ENCODE assay signal across 16 mouse cellular contexts in genomic region chr10:9648464-9648863, GRCm38 (mm10). TPM values are rescaled to one million over a fixed set of nuclear protein-coding genes. Genes with fewer than 3 reads are reported as not detected.
A peak's percentile ranks its signal among the peaks of the same experiment; 100 is the strongest.
DNase-seq lines count a peak whose midpoint lies in the region; ATAC-seq and TF ChIP-seq lines count a peak whose summit lies in the region.
"Had no signal": no experiment of that assay in that cellular context is flagged by ENCODE, and none has a peak within 500 bp of the region (broad histone marks: within the 10 kb centered on the region; RNA-seq: fewer than 3 reads in every experiment).

No protein-coding gene starts in this region.

- TF ChIP-seq EP300 in lung, postnatal 0 days (IDR thresholded peaks at IDR 0.05): no peak
- no peak for TF ChIP-seq EP300 in MEL (IDR thresholded peaks at IDR 0.05; ENCODE audit: low read depth in 1 of 2, low read length in 2 of 2)

- TF ChIP-seq CTCF in lung, embryonic 14.5 days (IDR thresholded peaks at IDR 0.05; ENCODE audit: low read depth): no peak
- no peak for TF ChIP-seq CTCF in lung, postnatal 0 days (IDR thresholded peaks at IDR 0.05)
- TF ChIP-seq CTCF in MEL (IDR thresholded peaks at IDR 0.05 in 2 of 3, conservative IDR thresholded peaks at IDR 0.05 in 1 of 3; ENCODE audit: control insufficient read depth in 1 of 3, insufficient read depth in 1 of 3, low read depth in 2 of 3, low read length in 3 of 3, poor library complexity in 1 of 3, severe bottlenecking in 1 of 3): no peak

- ATAC-seq in heart, embryonic 15.5 days (replicated peaks; ENCODE audit: insufficient number of reproducible peaks, insufficient read depth, low FRiP score, low read depth): peak; percentile 60
- ATAC-seq in lung, embryonic 14.5 days (ENCODE audit: insufficient read depth): peak; percentile 72; the same call in 1 of the 2 replicates
- ATAC-seq in lung, postnatal 0 days: no peak; the same call in 1 of the 2 replicates

- no peaks in the 10 kb centered on the region for H3K9me3 ChIP-seq in heart, embryonic 15.5 days (replicated peaks)
- H3K9me3 ChIP-seq in lung, embryonic 14.5 days (ENCODE audit: low read depth, low read length): no peaks in the 10 kb centered on the region
- H3K9me3 ChIP-seq in lung, postnatal 0 days (ENCODE audit: low read length): no peaks in the 10 kb centered on the region
- H3K9me3 ChIP-seq in MEL (replicated peaks; ENCODE audit: insufficient read depth, low read length): no peaks in the 10 kb centered on the region
- H3K9me3 ChIP-seq: embryonic facial prominence, embryonic 12.5 days; limb, embryonic 12.5 days; liver, embryonic 13.5 days; neural tube, embryonic 15.5 days had no signal

- H3K4me2 ChIP-seq in heart, embryonic 15.5 days: no peak overlapping the region
- H3K4me2 ChIP-seq in lung, embryonic 14.5 days: no peak overlapping the region
- H3K4me2 ChIP-seq in lung, postnatal 0 days (replicated peaks; ENCODE audit: low read depth, low read length): no peak overlapping the region
- H3K4me2 ChIP-seq: embryonic facial prominence, embryonic 12.5 days; limb, embryonic 12.5 days; liver, embryonic 13.5 days; neural tube, embryonic 15.5 days had no signal

- no peak overlapping the region for H3K4me3 ChIP-seq in heart, embryonic 15.5 days
- no peak overlapping the region for H3K4me3 ChIP-seq in lung, embryonic 14.5 days (ENCODE audit: low read depth, low read length)
- no peak overlapping the region for H3K4me3 ChIP-seq in lung, postnatal 0 days (ENCODE audit: low read depth, low read length)
- no peak overlapping the region for H3K4me3 ChIP-seq in MEL (ENCODE audit: control insufficient read depth in 1 of 2, insufficient read depth in 1 of 2, low read depth in 2 of 2, low read length in 2 of 2)
- H3K4me3 ChIP-seq: embryonic facial prominence, embryonic 12.5 days; limb, embryonic 12.5 days; liver, embryonic 13.5 days; neural tube, embryonic 15.5 days had no signal

- H3K9ac ChIP-seq in heart, embryonic 15.5 days: no peak overlapping the region
- H3K9ac ChIP-seq in lung, embryonic 14.5 days: no peak overlapping the region
- no peak overlapping the region for H3K9ac ChIP-seq in lung, postnatal 0 days (replicated peaks; ENCODE audit: low read depth)
- no peak overlapping the region for H3K9ac ChIP-seq in MEL (ENCODE audit: control insufficient read depth, low read depth, low read length, poor library complexity, severe bottlenecking)
- H3K9ac ChIP-seq: embryonic facial prominence, embryonic 12.5 days; limb, embryonic 12.5 days; liver, embryonic 13.5 days; neural tube, embryonic 15.5 days had no signal

- no peaks in the 10 kb centered on the region for H3K36me3 ChIP-seq in heart, embryonic 15.5 days
- no peaks in the 10 kb centered on the region for H3K36me3 ChIP-seq in lung, embryonic 14.5 days (ENCODE audit: insufficient read depth)
- H3K36me3 ChIP-seq in lung, postnatal 0 days (ENCODE audit: insufficient read depth, low read length): no peaks in the 10 kb centered on the region
- no peaks in the 10 kb centered on the region for H3K36me3 ChIP-seq in MEL (ENCODE audit: control insufficient read depth in 1 of 2, insufficient read depth in 2 of 2, low read length in 2 of 2)
- H3K36me3 ChIP-seq: embryonic facial prominence, embryonic 12.5 days; limb, embryonic 12.5 days; liver, embryonic 13.5 days; neural tube, embryonic 15.5 days had no signal

- no peak for DNase-seq in heart, postnatal 10 days
- peak; percentile 66 for DNase-seq in lung, embryonic 14.5 days
- DNase-seq in lung, postnatal 0 days (ENCODE audit: low spot score): no peak
- DNase-seq in MEL (ENCODE audit: low read depth, low spot score): peak; percentile 2
- peak; percentile 20 for DNase-seq in brain, adult 2 months (ENCODE audit: low read depth, low spot score)
- no peak for DNase-seq in gastrocnemius, postnatal 10 days
- DNase-seq: adrenal gland, adult 2 months; cerebellum, adult 9-11 months; kidney, adult 2 months; liver, embryonic 13.5 days; lung, postnatal 36 days; thymus, postnatal 25 days had no signal

- 45% methylated on average over 2 of the region's 2 CpGs for WGBS in heart, embryonic 15.5 days
- WGBS in lung, embryonic 14.5 days: 29% methylated on average over 2 of the region's 2 CpGs
- 35% methylated on average over 2 of the region's 2 CpGs for WGBS in lung, postnatal 0 days

- no peaks in the 10 kb centered on the region for H3K79me2 ChIP-seq in MEL (ENCODE audit: control insufficient read depth, insufficient read depth, low read length, poor library complexity)

- no peak for TF ChIP-seq POLR2A in MEL (IDR thresholded peaks at IDR 0.05; ENCODE audit: control insufficient read depth in 1 of 2, insufficient read depth in 1 of 2, low read depth in 1 of 2, low read length in 2 of 2, poor library complexity in 1 of 2)

- H3K27me3 ChIP-seq in heart, embryonic 15.5 days: no peaks in the 10 kb centered on the region
- H3K27me3 ChIP-seq in lung, embryonic 14.5 days (ENCODE audit: insufficient read depth, low read length): no peaks in the 10 kb centered on the region
- H3K27me3 ChIP-seq in lung, postnatal 0 days (replicated peaks; ENCODE audit: insufficient read depth, low read length): no peaks in the 10 kb centered on the region
- no peaks in the 10 kb centered on the region for H3K27me3 ChIP-seq in MEL (ENCODE audit: control insufficient read depth in 1 of 2, insufficient read depth in 2 of 2, low read length in 2 of 2)
- H3K27me3 ChIP-seq: embryonic facial prominence, embryonic 12.5 days; limb, embryonic 12.5 days; liver, embryonic 13.5 days had no signal

- peaks cover 19% of the 10 kb centered on the region for H3K4me1 ChIP-seq in heart, embryonic 15.5 days (replicated peaks)
- peaks cover 5% of the 10 kb centered on the region; the same call in 1 of the 2 replicates for H3K4me1 ChIP-seq in lung, embryonic 14.5 days (ENCODE audit: insufficient read depth)
- peaks cover 9% of the 10 kb centered on the region for H3K4me1 ChIP-seq in lung, postnatal 0 days (ENCODE audit: insufficient read depth, low read depth, low read length)
- H3K4me1 ChIP-seq in MEL (ENCODE audit: control insufficient read depth in 1 of 2, insufficient read depth in 2 of 2, low read length in 2 of 2): no peaks in the 10 kb centered on the region
- H3K4me1 ChIP-seq: liver, embryonic 13.5 days had no signal

- H3K27ac ChIP-seq in heart, embryonic 15.5 days: peak overlapping the region; percentile 50
- peak overlapping the region; percentile 25; the same call in 1 of the 2 replicates for H3K27ac ChIP-seq in lung, embryonic 14.5 days (ENCODE audit: low read depth)
- H3K27ac ChIP-seq in lung, postnatal 0 days (ENCODE audit: low read length): no peak overlapping the region
- no peak overlapping the region for H3K27ac ChIP-seq in MEL (ENCODE audit: control insufficient read depth, low read depth, low read length)
- H3K27ac ChIP-seq: embryonic facial prominence, embryonic 12.5 days; limb, embryonic 12.5 days; liver, embryonic 13.5 days; neural tube, embryonic 15.5 days had no signal

- intact Hi-C loops in heart, postnatal 10 days (cut with DNase I): no loop called here

- TF ChIP-seq RAD21 in MEL (IDR thresholded peaks at IDR 0.05; ENCODE audit: low read depth, low read length): no peak

TF ChIP-seq in MEL, 35 proteins besides CTCF, POLR2A, EP300 and RAD21:
- TF ChIP-seq GABPA (IDR thresholded peaks at IDR 0.05; ENCODE audit: low read depth, low read length) (no peak), MAFK (IDR thresholded peaks at IDR 0.05; ENCODE audit: borderline replicate concordance, low read depth, low read length) (no peak), ZKSCAN1 (IDR thresholded peaks at IDR 0.05; ENCODE audit: low read depth, low read length) (no peak), MYC (IDR thresholded peaks at IDR 0.05; ENCODE audit: low read depth, low read length) (no peak), UBTF (IDR thresholded peaks at IDR 0.05; ENCODE audit: borderline replicate concordance, insufficient read depth, low read depth, low read length) (no peak), CHD2 (IDR thresholded peaks at IDR 0.05; ENCODE audit: low read length) (no peak), GATA1 (IDR thresholded peaks at IDR 0.05; ENCODE audit: low read depth, low read length) (no peak), TBP (IDR thresholded peaks at IDR 0.05; ENCODE audit: low read depth, low read length) (no peak), USF1 (IDR thresholded peaks at IDR 0.05; ENCODE audit: low read depth, low read length) (no peak), MXI1 (IDR thresholded peaks at IDR 0.05; ENCODE audit: low read depth, low read length) (no peak), CHD1 (IDR thresholded peaks at IDR 0.05; ENCODE audit: low read depth, low read length) (no peak), NELFE (IDR thresholded peaks at IDR 0.05; ENCODE audit: low read depth, low read length) (no peak), USF2 (IDR thresholded peaks at IDR 0.05; ENCODE audit: borderline replicate concordance in 1 of 2, insufficient read depth in 1 of 2, low read depth in 1 of 2, low read length in 2 of 2) (no peak), MAZ (IDR thresholded peaks at IDR 0.05; ENCODE audit: low read depth, low read length) (no peak)

RNA-seq across cellular contexts. Expression of gene Samd5, which starts 26.5 kb away (rescaled TPM):
- polyA plus RNA-seq in heart, embryonic 15.5 days (2015; fragmentation: Nextera tagmentation; extraction: Ambion mirVana): 2.7 and 3.5 TPM in 2 replicates
- total RNA-seq in heart, postnatal 10 days (2021): 10 to 100 TPM in 1 of 2 experiments, 1 to 10 TPM in 1; 7.9 to 13.7 TPM
- 14.4 and 15.3 TPM in 2 replicates for polyA plus RNA-seq in lung, embryonic 14.5 days (2014; fragmentation: Nextera tagmentation; extraction: Ambion mirVana)
- polyA plus RNA-seq in lung, postnatal 0 days (2015; fragmentation: Nextera tagmentation; extraction: Ambion mirVana): 6.2 and 7.1 TPM in 2 replicates
- not detected in 2 replicates for total RNA-seq in MEL (2012; rRNA removed)
- polyA plus RNA-seq in MEL (2012; ENCODE audit: insufficient read depth in 1 of 2, insufficient read length in 2 of 2, low read depth in 1 of 2, low replicate concordance in 2 of 2, missing spikeins in 1 of 2): under 1 TPM in 1 of 2 experiments, not detected in 1; 0.01 TPM
- total RNA-seq in gastrocnemius, postnatal 10 days (2021): 1 to 10 TPM; 2.3 to 3.5 TPM

Comparison
In these comparisons a context has a peak if more than half of its experiments do, and no peak if none do; other contexts are left out.
1. H3K27ac ChIP-seq: peak in heart, embryonic 15.5 days (single experiment) and lung, embryonic 14.5 days (single experiment); none in lung, postnatal 0 days (single experiment) and MEL (single experiment).
2. DNase-seq: peak in lung, embryonic 14.5 days (single experiment), MEL (single experiment) and brain, adult 2 months (single experiment); none in heart, postnatal 10 days (0 of 2), lung, postnatal 0 days (single experiment) and gastrocnemius, postnatal 10 days (single experiment).